In genomic region chr5:106925488-106926368, GRCm38 (mm10) we compare ENCODE assay signal across 9 mouse cellular contexts. TPM values are rescaled to one million over a fixed set of nuclear protein-coding genes. Genes with fewer than 3 reads are reported as not detected.
DNase-seq lines count a peak whose midpoint lies in the region; ATAC-seq and TF ChIP-seq lines count a peak whose summit lies in the region.
"Had no signal": no experiment of that assay in that cellular context is flagged by ENCODE, and none has a peak within 500 bp of the region (broad histone marks: within the 10 kb centered on the region; RNA-seq: fewer than 3 reads in every experiment).

TSS of gene Hfm1 (minus strand) at chr5:106926321.

- H3K9me3 ChIP-seq in forebrain, embryonic 16.5 days (ENCODE audit: control insufficient read depth, low read length), result no peaks in the 10 kb centered on the region
- no peaks in the 10 kb centered on the region for H3K9me3 ChIP-seq in hindbrain, embryonic 14.5 days (ENCODE audit: control insufficient read depth, low read length)

- no peaks in the 10 kb centered on the region for H3K27me3 ChIP-seq in cerebellum, adult 2 months (ENCODE audit: control insufficient read depth, insufficient read depth, low read length)
- no peaks in the 10 kb centered on the region for H3K27me3 ChIP-seq in forebrain, embryonic 16.5 days (replicated peaks; ENCODE audit: control insufficient read depth, insufficient read depth, low read length)
- no peaks in the 10 kb centered on the region for H3K27me3 ChIP-seq in hindbrain, embryonic 14.5 days (ENCODE audit: control insufficient read depth, insufficient read depth, low read length)

- peak within 1 kb of the TSS; percentile 82 for H3K4me3 ChIP-seq in cerebellum, adult 2 months (replicated peaks; ENCODE audit: insufficient read depth, low read depth, low read length)
- peak within 1 kb of the TSS; percentile 63 for H3K4me3 ChIP-seq in forebrain, embryonic 16.5 days (replicated peaks; ENCODE audit: low read length)
- H3K4me3 ChIP-seq in hindbrain, embryonic 14.5 days (replicated peaks; ENCODE audit: low read length), result peak within 1 kb of the TSS; percentile 56

- DNase-seq in R1 (ENCODE audit: low read depth, low spot score), result peak; percentile 67
- peak; percentile 81 to 82 for DNase-seq in cerebellum, adult 2 months
- peak; percentile 79 for DNase-seq in hindbrain, embryonic 14.5 days (ENCODE audit: low spot score)
- peak; percentile 61 to 76 for DNase-seq in left cerebral cortex, adult 18-20 months (ENCODE audit: low spot score in 2 of 2)
- DNase-seq in lung, postnatal 25 days (ENCODE audit: low spot score), result peak; percentile 4
- DNase-seq in right cerebral cortex, adult 2 months (ENCODE audit: low spot score in 2 of 2), result peak; percentile 65 to 69
- DNase-seq in urinary bladder, postnatal 25 days (ENCODE audit: low spot score), result peak; percentile 29

- H3K27ac ChIP-seq in cerebellum, adult 2 months (ENCODE audit: insufficient read depth, low read length), result peak within 1 kb of the TSS; percentile 41
- peak within 1 kb of the TSS; percentile 71 for H3K27ac ChIP-seq in forebrain, embryonic 16.5 days (ENCODE audit: low read length)
- peak within 1 kb of the TSS; percentile 91 for H3K27ac ChIP-seq in hindbrain, embryonic 14.5 days

- H3K4me1 ChIP-seq in cerebellum, adult 2 months (ENCODE audit: control insufficient read depth, insufficient read depth, low read length), result no peaks in the 10 kb centered on the region
- 0 out of 2 replicates have a peak, but pooled peaks cover 2% of the 10 kb centered on the region for H3K4me1 ChIP-seq in forebrain, embryonic 16.5 days (replicated peaks; ENCODE audit: control insufficient read depth, insufficient read depth, low read length)
- H3K4me1 ChIP-seq in hindbrain, embryonic 14.5 days (replicated peaks; ENCODE audit: control insufficient read depth, insufficient read depth, low read length), result peaks cover 5% of the 10 kb centered on the region; the same call in 1 of the 2 replicates

- H3K36me3 ChIP-seq in forebrain, embryonic 16.5 days (ENCODE audit: control insufficient read depth, insufficient read depth), result no peaks in the 10 kb centered on the region
- peaks cover 7% of the 10 kb centered on the region; the same call in 1 of the 2 replicates for H3K36me3 ChIP-seq in hindbrain, embryonic 14.5 days (replicated peaks; ENCODE audit: control insufficient read depth, insufficient read depth)

- H3K9ac ChIP-seq in forebrain, embryonic 16.5 days (replicated peaks; ENCODE audit: low read depth, low read length), result peak within 1 kb of the TSS; percentile 83
- peak within 1 kb of the TSS; percentile 80 for H3K9ac ChIP-seq in hindbrain, embryonic 14.5 days

- peak; percentile 97 for ATAC-seq in forebrain, embryonic 16.5 days
- peak; percentile 98 for ATAC-seq in hindbrain, embryonic 14.5 days (ENCODE audit: low FRiP score)

- WGBS in cerebellum, adult 2 months, result 2% methylated on average over 69 of the region's 76 CpGs
- under 1% methylated on average over 46 of the region's 76 CpGs for WGBS in forebrain, embryonic 16.5 days
- 1% methylated on average over 68 of the region's 76 CpGs for WGBS in hindbrain, embryonic 14.5 days

- peak within 1 kb of the TSS; percentile 60 for H3K4me2 ChIP-seq in forebrain, embryonic 16.5 days (ENCODE audit: low read length)
- peak within 1 kb of the TSS; percentile 63 for H3K4me2 ChIP-seq in hindbrain, embryonic 14.5 days (replicated peaks)

- no peak for TF ChIP-seq CTCF in cerebellum, adult 2 months (IDR thresholded peaks at IDR 0.05; ENCODE audit: borderline replicate concordance, insufficient read depth, low read depth, low read length)

- TF ChIP-seq POLR2A in cerebellum, adult 2 months (IDR thresholded peaks at IDR 0.05; ENCODE audit: borderline replicate concordance, insufficient read depth, low read length), result peak; percentile 77

RNA-seq across cellular contexts. Expression of gene Hfm1, which starts in this region (rescaled TPM):
- polyA plus RNA-seq in cerebellum, adult 2 months (2012; rRNA removed), result 1.00 and 1.2 TPM in 2 replicates
- polyA plus RNA-seq in forebrain, embryonic 16.5 days (2015; fragmentation: Nextera tagmentation; extraction: Ambion mirVana), result 5.1 and 6.0 TPM in 2 replicates
- 6.5 and 7.0 TPM in 2 replicates for polyA plus RNA-seq in hindbrain, embryonic 14.5 days (2014; fragmentation: Nextera tagmentation; extraction: Ambion mirVana)
- total RNA-seq in left cerebral cortex, adult 18-20 months (2021), result 1 to 10 TPM in 1 of 2 experiments, under 1 TPM in 1; 1.00 to 1.3 TPM
- total RNA-seq: gastrocnemius, adult 8-10 months had no signal

Comparison
In these comparisons a context has a peak if more than half of its experiments do, and no peak if none do; other contexts are left out.
1. Peak in every context shown above with its lines: DNase-seq, ATAC-seq, H3K4me3 ChIP-seq and H3K27ac ChIP-seq.
2. DNase-seq: peak in every context shown above with its lines; median percentile 82 in cerebellum, adult 2 months; 79 in hindbrain, embryonic 14.5 days; 68 in left cerebral cortex, adult 18-20 months; 67 in R1; 67 in right cerebral cortex, adult 2 months; 29 in urinary bladder, postnatal 25 days; 4 in lung, postnatal 25 days.
3. H3K27ac ChIP-seq: peak in every context shown above with its lines; median percentile 91 in hindbrain, embryonic 14.5 days; 71 in forebrain, embryonic 16.5 days; 41 in cerebellum, adult 2 months.